Mouse (Mus musculus) embryonic facial prominence, embryonic 14.5 days (tissue): Measurements from ENCODE around the gene Myh7. TPM values are rescaled to one million over a fixed set of nuclear protein-coding genes. Genes with fewer than 3 reads are reported as not detected.
"Not testable (repeated sequence)": the region's sequence is repeated elsewhere in the genome, so short reads cannot be mapped to it uniquely, and the experiment has no call there.

ENCODE experiments used
- ATAC-seq: fragments of 200-750 bp; cut with Nextera tagmentation; 2 replicates; pipeline ENCODE4 v1.8.0; 2017; ENCODE audit warnings: low read depth, moderate number of reproducible peaks, moderate TSS enrichment
- DNase-seq: peaks from one replicate; pipeline ENCODE4 v3.0.0-alpha.2; 2015; ENCODE audit warnings: low spot score
- H3K27ac ChIP-seq: fragments of 300-500 bp; sonication (generic); replicated peaks from 2 replicates; pipeline ENCODE4 v1.5.1; 2014; ENCODE audit warnings: low read depth, mild to moderate bottlenecking, low read length, moderate library complexity
- H3K27me3 ChIP-seq: fragments of 300-500 bp; sonication (generic); replicated peaks from 2 replicates; pipeline ENCODE4 v1.6.1; 2014; ENCODE audit warnings: low read length; ENCODE audit not compliant: control insufficient read depth, insufficient read depth
- H3K36me3 ChIP-seq: fragments of 300-500 bp; sonication (generic); 2 replicates; pipeline ENCODE4 v1.6.1; 2014; ENCODE audit warnings: low read length, mixed read lengths; ENCODE audit not compliant: control insufficient read depth, insufficient read depth
- H3K4me1 ChIP-seq: fragments of 300-500 bp; sonication (generic); 2 replicates; pipeline ENCODE4 v1.6.1; 2014; ENCODE audit warnings: antibody characterized with exemption, low read length; ENCODE audit not compliant: control insufficient read depth, insufficient read depth
- H3K4me2 ChIP-seq: fragments of 300-500 bp; sonication (generic); 2 replicates; pipeline ENCODE4 v1.6.1; 2014; ENCODE audit warnings: low read depth, mild to moderate bottlenecking, low read length, moderate library complexity, mixed read lengths
- H3K4me3 ChIP-seq: fragments of 300-500 bp; sonication (generic); 2 replicates; pipeline ENCODE4 v1.5.1; 2014; ENCODE audit warnings: low read depth, mild to moderate bottlenecking, low read length
- H3K9ac ChIP-seq: fragments of 300-500 bp; sonication (generic); 2 replicates; pipeline ENCODE4 v1.6.1; 2014; ENCODE audit warnings: low read depth, mild to moderate bottlenecking, low read length, moderate library complexity, mixed read lengths
- H3K9me3 ChIP-seq: fragments of 300-500 bp; sonication (generic); 2 replicates; pipeline ENCODE4 v1.6.1; 2016; ENCODE audit warnings: low read length; ENCODE audit not compliant: control insufficient read depth
- WGBS: fragments of 180-500 bp; shearing (Covaris S2); extraction: QIAGEN DNeasy Blood & Tissue Kit; methylation state at CpG from one replicate; pipeline ENCODE4 v1.1.7; 2014; 5-methylcytosine and 5-hydroxymethylcytosine counted together
- polyA plus RNA-seq: library from polyadenylated mRNA; unstranded; fragments of >200 nt; fragmentation: Nextera tagmentation; extraction: Ambion mirVana; gene quantifications from 2 replicates; pipeline ENCODE4 v1.2.1, GENCODE M21; 2014

Myh7 gene
- 92.5 and 103 TPM in 2 replicates for polyA plus RNA-seq

DNA sequence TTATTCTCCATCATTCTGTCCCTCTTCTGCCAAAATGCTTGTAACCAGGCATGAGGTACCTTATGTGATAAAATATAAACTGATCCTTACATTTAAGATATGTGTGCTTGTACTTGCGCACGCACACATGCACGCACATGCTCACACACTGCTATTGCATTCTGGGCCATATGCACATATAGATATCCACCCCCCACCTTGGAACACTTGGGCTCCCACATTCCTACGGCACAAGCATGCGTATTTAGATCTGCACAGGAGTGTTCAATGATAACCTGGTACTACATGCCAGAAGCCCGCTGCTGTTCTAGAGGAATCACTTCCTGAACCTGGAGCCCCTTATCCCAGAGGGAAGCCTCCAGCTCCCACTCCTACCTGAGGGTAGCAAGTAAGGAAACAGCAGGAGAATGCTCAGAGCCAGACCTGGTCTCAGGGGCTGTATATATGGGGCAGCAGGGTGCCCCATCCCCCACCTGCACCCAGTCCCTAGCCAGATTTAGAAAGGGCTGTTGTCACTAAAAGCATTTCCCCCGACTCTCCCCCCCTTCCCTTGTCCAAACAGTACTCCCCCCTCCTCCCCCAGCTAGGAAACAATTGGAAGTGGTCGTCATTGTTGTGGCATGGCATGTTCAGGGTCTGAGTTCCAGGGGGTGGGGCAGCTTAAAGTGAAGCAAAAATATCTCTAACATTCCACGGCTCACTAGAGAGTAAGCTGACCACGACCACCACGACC lies at the start of gene Myh7:
TSS of gene Myh7 (minus strand) at position 491 of the 733 bp plus-strand sequence.
- no peak within 1 kb of the TSS for H3K4me3 ChIP-seq
- peaks cover 6% of the 10 kb centered on the region; the same call in 1 of the 2 replicates for H3K4me1 ChIP-seq
- DNase-seq = no peak
- no peaks in the 10 kb centered on the region for H3K9me3 ChIP-seq
- ATAC-seq = no peak
- H3K27ac ChIP-seq = peak within 1 kb of the TSS; percentile 63
- 45% methylated on average over 11 of the region's 11 CpGs for WGBS
- no peaks in the 10 kb centered on the region for H3K27me3 ChIP-seq
- H3K4me2 ChIP-seq = no peak within 1 kb of the TSS
- H3K9ac ChIP-seq = no peak within 1 kb of the TSS
- H3K36me3 ChIP-seq = no peaks in the 10 kb centered on the region

DNA sequence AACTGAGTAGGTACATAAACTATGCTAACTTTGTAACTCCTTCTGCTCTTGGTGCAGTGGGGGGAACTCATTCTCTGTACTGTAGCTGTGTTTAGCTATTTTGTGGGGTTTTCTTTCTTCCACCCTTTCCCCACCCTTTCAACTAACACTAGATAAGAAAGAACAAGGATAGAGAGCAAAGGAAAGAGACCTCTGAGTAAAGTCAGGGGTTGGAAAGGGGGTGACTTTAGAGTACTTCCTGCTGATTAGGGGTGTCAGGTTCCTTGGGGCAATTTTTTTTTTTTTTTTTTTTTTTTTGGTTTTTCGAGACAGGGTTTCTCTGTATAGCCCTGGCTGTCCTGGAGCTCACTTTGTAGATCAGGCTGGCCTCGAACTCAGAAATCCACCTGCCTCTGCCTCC lies 49.3 kb upstream of the Myh7 start:
- H3K9ac ChIP-seq, H3K9me3 ChIP-seq, H3K27ac ChIP-seq, ATAC-seq, DNase-seq, H3K4me1 ChIP-seq, H3K36me3 ChIP-seq, H3K27me3 ChIP-seq, H3K4me3 ChIP-seq, H3K4me2 ChIP-seq: not testable (repeated sequence)
- WGBS = no CpG with 5 or more reads among the region's 2 CpGs

DNA sequence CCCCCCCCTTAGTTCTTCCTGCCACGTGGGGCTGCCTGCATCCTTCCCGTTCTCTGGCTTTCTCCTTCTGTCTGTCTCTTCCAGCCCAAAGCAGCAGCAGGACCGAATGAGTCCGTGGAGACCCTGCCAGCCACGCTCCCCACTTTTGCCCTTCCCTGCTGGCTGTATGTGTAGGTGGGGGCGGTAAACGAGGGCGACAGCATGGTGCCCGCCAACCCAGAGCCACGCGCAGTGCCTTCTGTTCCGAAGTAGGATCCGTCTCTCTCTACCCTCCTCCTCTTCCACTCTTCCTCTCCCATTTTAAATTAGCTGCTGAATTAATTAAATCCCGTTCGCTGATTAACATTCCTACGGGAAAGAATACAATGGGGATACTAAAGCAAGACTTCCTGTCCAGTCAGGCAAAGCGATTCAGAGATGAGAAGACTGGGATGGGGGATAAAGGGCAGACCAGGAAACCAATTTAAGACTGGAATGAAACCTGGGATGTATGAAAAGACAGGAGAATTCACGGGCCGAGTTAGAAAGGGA lies 38.3 kb upstream of the Myh7 start:
- Histone ChIP-seq H3K9ac (no peak overlapping the region), H3K4me1 (peaks cover 6% of the 10 kb centered on the region; the same call in 1 of the 2 replicates), H3K4me3 (no peak overlapping the region), H3K36me3 (no peaks in the 10 kb centered on the region), H3K27me3 (no peaks in the 10 kb centered on the region), H3K4me2 (no peak overlapping the region), H3K27ac (no peak overlapping the region), H3K9me3 (no peaks in the 10 kb centered on the region)
- DNase-seq (no peak), ATAC-seq (no peak)
- WGBS = 39% methylated on average over 19 of the region's 19 CpGs

DNA sequence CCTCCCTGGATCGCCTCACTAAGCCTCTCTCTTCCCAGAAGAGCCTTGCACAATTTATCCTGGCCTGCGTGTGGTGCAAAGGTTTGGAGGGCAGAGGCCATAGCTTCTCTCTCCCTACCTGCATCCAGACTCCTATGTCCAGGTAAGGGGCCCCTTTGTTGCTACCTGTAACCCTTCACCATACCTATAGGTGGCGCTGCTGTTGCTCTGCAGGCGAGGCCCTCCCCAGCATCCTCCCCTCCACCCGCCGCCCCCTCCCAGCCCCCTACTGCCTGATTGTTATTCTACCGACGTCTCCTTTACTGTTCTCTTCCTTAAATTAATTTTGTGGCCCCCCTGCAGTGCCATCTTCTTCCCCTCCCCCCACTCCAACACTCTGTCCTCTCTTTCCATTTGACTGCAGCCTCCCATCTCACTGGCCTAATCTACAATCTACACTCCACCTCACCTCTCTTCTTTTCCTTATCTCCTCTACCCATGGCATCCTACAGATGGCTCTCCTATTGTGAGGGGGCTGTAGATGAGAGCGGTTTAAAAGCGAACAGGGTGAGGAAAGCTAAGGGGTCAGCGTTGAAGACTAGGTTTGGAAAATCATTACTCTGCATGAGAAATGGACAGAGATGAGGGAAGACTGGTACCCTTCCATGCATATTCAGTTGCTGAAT lies 34.7 kb upstream of the Myh7 start:
- Histone ChIP-seq H3K9ac (0 out of 2 replicates have a peak overlapping the region, but pooled peaks have one; percentile 19), H3K4me2 (no peak overlapping the region), H3K27me3 (no peaks in the 10 kb centered on the region), H3K36me3 (peaks cover 16% of the 10 kb centered on the region), H3K9me3 (no peaks in the 10 kb centered on the region), H3K4me3 (no peak overlapping the region), H3K27ac (no peak overlapping the region; the same call in 1 of the 2 replicates), H3K4me1 (peaks cover 6% of the 10 kb centered on the region; the same call in 1 of the 2 replicates)
- 12% methylated on average over 9 of the region's 11 CpGs for WGBS
- ATAC-seq = no peak
- peak; percentile 13 for DNase-seq

DNA sequence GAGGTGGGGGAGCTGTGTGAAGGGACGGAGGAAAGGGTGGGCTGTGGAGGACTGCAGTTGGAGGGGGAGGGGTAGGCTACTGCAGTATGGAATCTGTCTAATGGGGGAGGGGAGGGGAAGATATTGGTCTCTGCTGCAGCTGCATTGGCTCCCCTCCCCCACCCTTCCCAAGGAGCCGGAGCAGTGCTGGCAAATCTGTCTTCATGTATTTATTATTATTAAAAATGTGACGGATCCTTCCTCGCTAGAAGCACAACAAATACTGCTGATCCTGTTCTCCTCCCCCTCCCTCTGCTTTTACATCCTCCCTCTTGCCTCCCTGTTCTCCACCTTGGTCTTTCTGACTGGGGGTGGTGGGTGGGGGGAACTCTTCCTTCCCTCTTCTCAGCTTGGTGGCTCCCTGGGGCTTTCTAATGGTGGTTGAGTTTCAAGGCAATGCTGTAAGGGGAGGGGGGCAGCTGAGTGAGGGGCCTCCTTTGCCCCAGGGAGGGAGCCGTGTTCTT lies 34.0 kb upstream of the Myh7 start:
- peaks cover 6% of the 10 kb centered on the region; the same call in 1 of the 2 replicates for H3K4me1 ChIP-seq
- H3K4me3 ChIP-seq = no peak overlapping the region
- H3K36me3 ChIP-seq = peaks cover 24% of the 10 kb centered on the region
- peak; percentile 27 for DNase-seq
- 1% methylated on average over 5 of the region's 5 CpGs for WGBS
- H3K4me2 ChIP-seq = peak overlapping the region; percentile 24
- H3K9me3 ChIP-seq = no peaks in the 10 kb centered on the region
- H3K9ac ChIP-seq = 0 out of 2 replicates have a peak overlapping the region, but pooled peaks have one; percentile 19
- no peak overlapping the region; the same call in 1 of the 2 replicates for H3K27ac ChIP-seq
- no peaks in the 10 kb centered on the region for H3K27me3 ChIP-seq
- ATAC-seq = peak; percentile 26; the same call in 1 of the 2 replicates

DNA sequence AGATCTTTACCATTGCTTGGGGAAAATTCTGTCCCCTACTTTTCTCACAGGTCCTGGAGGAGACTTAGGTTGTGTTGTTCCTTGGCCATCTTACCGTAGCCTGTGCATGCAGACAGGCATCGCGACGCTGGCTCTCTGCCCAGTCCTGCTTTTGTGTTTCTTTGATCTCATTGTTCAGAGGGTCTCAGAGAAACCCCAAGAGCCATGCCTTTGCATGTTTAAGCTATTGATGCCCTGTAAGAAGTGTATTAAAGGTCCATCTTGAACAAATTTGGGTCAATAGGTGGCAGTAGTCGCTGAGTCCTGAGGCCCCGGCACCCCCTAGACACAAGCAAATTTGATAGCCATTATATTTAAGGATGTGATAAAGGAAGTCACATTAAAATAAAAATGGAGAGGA lies 33.2 kb upstream of the Myh7 start:
- 13% methylated on average over 6 of the region's 6 CpGs for WGBS
- H3K4me2 ChIP-seq = no peak overlapping the region
- no peak for ATAC-seq
- no peak overlapping the region for H3K27ac ChIP-seq
- peaks cover 31% of the 10 kb centered on the region for H3K36me3 ChIP-seq
- no peak overlapping the region for H3K4me3 ChIP-seq
- no peaks in the 10 kb centered on the region for H3K27me3 ChIP-seq
- no peak overlapping the region for H3K9ac ChIP-seq
- H3K9me3 ChIP-seq = no peaks in the 10 kb centered on the region
- H3K4me1 ChIP-seq = peaks cover 6% of the 10 kb centered on the region; the same call in 1 of the 2 replicates
- peak; percentile 10 for DNase-seq

DNA sequence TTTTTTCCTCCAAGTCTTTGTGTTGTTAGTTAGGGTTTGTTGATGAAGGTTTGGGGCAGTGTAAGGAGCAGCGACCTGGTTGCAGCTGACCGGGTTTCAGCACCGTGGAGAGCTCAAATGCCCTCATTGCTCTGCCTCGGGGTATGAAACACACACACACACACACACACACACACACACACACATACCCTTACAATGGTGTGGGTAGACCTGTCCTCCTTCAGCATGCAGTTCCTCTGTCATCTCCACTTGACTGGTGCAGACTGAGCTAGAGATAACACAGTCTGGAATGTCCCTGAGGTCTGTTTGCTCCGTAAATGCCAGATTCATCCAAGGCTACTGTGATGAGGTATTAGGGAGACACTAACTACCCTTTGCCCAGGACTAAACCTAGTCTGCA lies 32.8 kb upstream of the Myh7 start:
- peaks cover 6% of the 10 kb centered on the region; the same call in 1 of the 2 replicates for H3K4me1 ChIP-seq
- ATAC-seq = no peak; the same call in 1 of the 2 replicates
- DNase-seq = peak; percentile 26
- WGBS = 24% methylated on average over 5 of the region's 5 CpGs
- no peak overlapping the region for H3K9ac ChIP-seq
- H3K27ac ChIP-seq = no peak overlapping the region
- no peaks in the 10 kb centered on the region for H3K27me3 ChIP-seq
- no peaks in the 10 kb centered on the region for H3K9me3 ChIP-seq
- no peak overlapping the region for H3K4me3 ChIP-seq
- H3K36me3 ChIP-seq = peaks cover 35% of the 10 kb centered on the region
- no peak overlapping the region for H3K4me2 ChIP-seq

DNA sequence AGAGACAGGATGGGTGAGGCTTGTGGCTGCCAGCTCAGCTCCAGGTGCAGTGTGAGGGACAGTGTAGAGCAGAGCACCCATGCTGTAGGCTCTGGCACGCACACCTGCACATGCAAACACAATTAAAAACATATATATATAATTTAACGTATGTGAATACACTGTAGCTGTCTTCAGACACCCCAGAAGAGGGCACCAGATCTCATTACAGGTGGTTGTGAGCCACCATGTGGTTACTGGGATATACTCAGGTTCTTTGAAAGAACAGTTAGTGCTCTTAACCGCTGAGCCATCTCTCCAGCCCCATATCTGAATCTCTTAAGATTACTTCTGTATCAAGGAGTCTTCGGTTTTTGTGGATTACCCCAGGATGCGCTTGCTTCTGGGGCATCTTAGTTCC lies 31.1 kb upstream of the Myh7 start:
- ATAC-seq (no peak), DNase-seq (no peak)
- H3K27me3 ChIP-seq = no peaks in the 10 kb centered on the region
- 75% methylated on average over 5 of the region's 5 CpGs for WGBS
- H3K36me3 ChIP-seq = peaks cover 53% of the 10 kb centered on the region
- H3K4me1 ChIP-seq = peaks cover 6% of the 10 kb centered on the region; the same call in 1 of the 2 replicates
- no peak overlapping the region for H3K4me3 ChIP-seq
- no peak overlapping the region for H3K9ac ChIP-seq
- H3K4me2 ChIP-seq = no peak overlapping the region
- H3K9me3 ChIP-seq = no peaks in the 10 kb centered on the region
- no peak overlapping the region for H3K27ac ChIP-seq
